Mouse (Mus musculus) liver, embryonic 11.5 days (tissue): Measurements from ENCODE around the gene Gm40193. TPM values are rescaled to one million over a fixed set of nuclear protein-coding genes. Genes with fewer than 3 reads are reported as not detected.

ENCODE experiments used
- ATAC-seq: fragments of 200-750 bp; cut with Nextera tagmentation; replicated peaks from 2 replicates; pipeline ENCODE4 v1.8.0; 2017; ENCODE audit warnings: moderate number of reproducible peaks, mild to moderate bottlenecking, moderate TSS enrichment, moderate library complexity; ENCODE audit not compliant: low FRiP score
- DNase-seq: peaks from one replicate; pipeline ENCODE4 v3.0.0-alpha.2; 2017; ENCODE audit warnings: low spot score
- H3K27ac ChIP-seq: fragments of 300-500 bp; sonication (generic); 2 replicates; pipeline ENCODE4 v1.5.1; 2014; ENCODE audit warnings: mild to moderate bottlenecking, low read depth, low read length, control low read depth
- H3K27me3 ChIP-seq: fragments of 300-500 bp; sonication (generic); replicated peaks from 2 replicates; pipeline ENCODE4 v1.6.1; 2014; ENCODE audit warnings: low read length, mixed read lengths; ENCODE audit not compliant: control insufficient read depth, insufficient read depth
- H3K36me3 ChIP-seq: fragments of 300-500 bp; sonication (generic); 2 replicates; pipeline ENCODE4 v1.6.1; 2014; ENCODE audit warnings: mild to moderate bottlenecking, low read length, moderate library complexity, mixed read lengths; ENCODE audit not compliant: control insufficient read depth, insufficient read depth
- H3K4me1 ChIP-seq: fragments of 300-500 bp; sonication (generic); replicated peaks from 2 replicates; pipeline ENCODE4 v1.6.1; 2014; ENCODE audit warnings: low read length, mixed read lengths; ENCODE audit not compliant: control insufficient read depth, insufficient read depth
- H3K4me2 ChIP-seq: fragments of 300-500 bp; sonication (generic); 2 replicates; pipeline ENCODE4 v1.6.1; 2014; ENCODE audit warnings: mild to moderate bottlenecking, control low read depth, moderate library complexity
- H3K4me3 ChIP-seq: fragments of 300-500 bp; sonication (generic); 2 replicates; pipeline ENCODE4 v1.5.1; 2014; ENCODE audit warnings: low read depth, low read length, control low read depth
- H3K9ac ChIP-seq: fragments of 300-500 bp; sonication (generic); 2 replicates; pipeline ENCODE4 v1.6.1; 2014; ENCODE audit warnings: low read depth, low read length, control low read depth
- H3K9me3 ChIP-seq: fragments of 300-500 bp; sonication (generic); 2 replicates; pipeline ENCODE4 v1.6.1; 2016; ENCODE audit warnings: low read length, inconsistent platforms, mixed read lengths; ENCODE audit not compliant: control insufficient read depth
- WGBS: fragments of 180-500 bp; shearing (Covaris S2); extraction: QIAGEN DNeasy Blood & Tissue Kit; methylation state at CpG from one replicate; pipeline ENCODE4 v1.1.7; 2014; 5-methylcytosine and 5-hydroxymethylcytosine counted together
- polyA plus RNA-seq: library from polyadenylated mRNA; unstranded; fragments of >200 nt; fragmentation: Nextera tagmentation; extraction: Ambion mirVana; gene quantifications from 2 replicates; pipeline ENCODE4 v1.2.1, GENCODE M21; 2014

Gm40193 gene
- polyA plus RNA-seq, 1 experiment from 2014 or later: not detected

DNA sequence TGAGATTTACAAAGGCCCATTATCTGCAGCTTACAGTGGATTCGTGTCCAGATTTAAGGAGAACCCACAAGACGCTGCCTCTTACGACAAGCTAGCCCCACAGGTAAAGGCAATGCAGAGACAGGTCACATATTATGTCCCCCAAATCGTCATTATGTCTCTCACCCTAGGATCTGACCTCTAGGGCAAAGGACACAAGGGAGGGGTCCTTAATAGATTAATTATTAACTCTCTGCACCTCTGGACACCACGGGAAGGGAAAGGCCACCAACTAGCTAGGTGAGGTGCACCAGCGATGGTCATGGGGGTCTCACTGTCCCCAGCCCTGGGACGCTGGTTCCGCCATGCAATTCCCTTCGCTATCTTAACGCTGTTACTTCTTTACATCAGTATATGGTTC is 13.8 kb downstream of the Gm40193 start, which contains the start of gene Gltpd2:
Gene Gltpd2, plus strand, starts transcription at position 274 of the 400 bp plus-strand sequence.
- Histone ChIP-seq H3K36me3 (no peaks in the 10 kb centered on the region), H3K9me3 (no peaks in the 10 kb centered on the region), H3K4me2 (peak within 1 kb of the TSS; percentile 69), H3K27me3 (peaks cover 12% of the 10 kb centered on the region), H3K4me3 (peak within 1 kb of the TSS; percentile 44), H3K27ac (peak within 1 kb of the TSS; percentile 44), H3K4me1 (peaks cover 23% of the 10 kb centered on the region), H3K9ac (peak within 1 kb of the TSS; percentile 38)
- 71% methylated on average over 10 of the region's 10 CpGs for WGBS
- no peak for DNase-seq
- ATAC-seq: 0 out of 2 replicates have a peak, but pooled peaks have one; percentile 34

DNA sequence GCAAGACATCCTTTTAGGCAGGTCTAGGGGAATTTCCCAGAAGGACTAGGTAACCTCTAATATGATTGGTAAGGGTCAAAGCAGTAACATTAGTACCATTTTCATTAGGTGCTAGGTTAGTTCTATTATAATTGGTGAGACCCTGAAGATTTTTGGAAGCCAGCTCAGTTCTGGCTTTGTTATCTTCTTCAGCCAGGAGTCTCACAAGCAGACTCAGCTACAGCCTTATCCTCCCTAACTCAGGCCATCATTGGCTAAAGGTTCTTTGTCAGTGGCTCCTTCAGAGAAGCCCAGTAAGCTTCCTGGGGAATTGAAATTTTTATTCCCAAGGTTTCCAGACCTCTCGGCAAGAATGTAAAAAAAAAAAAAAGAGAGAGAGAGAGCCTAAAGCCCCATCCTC is 14.3 kb downstream of the Gm40193 start:
- H3K4me1 ChIP-seq: peaks cover 23% of the 10 kb centered on the region
- peaks cover 12% of the 10 kb centered on the region for H3K27me3 ChIP-seq
- DNase-seq (no peak), ATAC-seq (no peak)
- H3K9ac ChIP-seq: no peak overlapping the region
- H3K4me3 ChIP-seq: no peak overlapping the region
- no peak overlapping the region for H3K27ac ChIP-seq
- H3K36me3 ChIP-seq: no peaks in the 10 kb centered on the region
- 36% methylated on average over 1 of the region's 1 CpGs for WGBS
- H3K9me3 ChIP-seq: no peaks in the 10 kb centered on the region
- H3K4me2 ChIP-seq: peak overlapping the region; percentile 69; the same call in 1 of the 2 replicates

DNA sequence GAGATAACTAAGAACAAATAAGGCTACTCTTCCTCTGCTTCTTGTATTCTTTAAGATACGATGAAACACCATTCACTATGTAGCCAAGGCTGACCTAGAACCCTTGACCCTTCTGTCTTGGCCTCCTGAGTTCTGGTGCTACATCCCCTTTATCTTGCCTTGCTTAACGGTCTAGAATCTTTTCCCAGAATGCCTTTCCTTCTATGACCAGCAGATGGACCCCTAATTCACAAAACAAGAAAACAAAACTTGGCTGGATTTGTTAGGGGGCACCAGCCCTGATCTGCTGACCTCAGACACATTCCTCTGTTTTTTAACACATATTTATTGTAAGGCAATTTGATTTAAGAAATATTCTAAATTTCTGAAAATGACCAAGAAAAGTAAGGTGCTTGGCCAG is 16.4 kb downstream of the Gm40193 start:
- DNase-seq: no peak
- Histone ChIP-seq H3K27me3 (peaks cover 12% of the 10 kb centered on the region), H3K4me3 (no peak overlapping the region), H3K9me3 (no peaks in the 10 kb centered on the region), H3K27ac (no peak overlapping the region), H3K4me2 (no peak overlapping the region), H3K4me1 (peaks cover 23% of the 10 kb centered on the region), H3K36me3 (no peaks in the 10 kb centered on the region), H3K9ac (no peak overlapping the region)
- WGBS: 21% methylated on average over 2 of the region's 2 CpGs
- ATAC-seq: no peak

DNA sequence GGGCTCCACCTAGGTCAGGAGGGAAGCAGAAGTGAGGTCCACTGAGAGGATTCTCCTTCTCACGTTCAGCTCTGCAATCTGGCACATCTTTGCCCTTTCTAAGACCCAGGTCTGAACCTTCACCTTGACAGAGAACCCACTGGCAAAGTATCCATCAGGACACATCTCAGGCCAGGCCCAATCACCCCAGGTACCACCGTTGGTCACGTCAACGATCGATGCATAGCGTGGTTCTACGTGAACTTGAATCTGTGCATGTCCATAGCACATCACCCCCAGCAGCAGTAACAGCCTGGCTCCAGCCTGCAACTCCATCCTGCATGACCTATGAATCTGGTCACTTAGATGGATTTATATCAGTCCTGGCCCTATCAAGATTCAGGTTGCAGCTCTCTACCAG is 18.5 kb downstream of the Gm40193 start, which contains the start of gene Vmo1:
Gene Vmo1, minus strand, starts transcription at position 329 of the 400 bp plus-strand sequence.
- no peak within 1 kb of the TSS for H3K9ac ChIP-seq
- no peak for ATAC-seq
- WGBS: 87% methylated on average over 7 of the region's 7 CpGs

DNA sequence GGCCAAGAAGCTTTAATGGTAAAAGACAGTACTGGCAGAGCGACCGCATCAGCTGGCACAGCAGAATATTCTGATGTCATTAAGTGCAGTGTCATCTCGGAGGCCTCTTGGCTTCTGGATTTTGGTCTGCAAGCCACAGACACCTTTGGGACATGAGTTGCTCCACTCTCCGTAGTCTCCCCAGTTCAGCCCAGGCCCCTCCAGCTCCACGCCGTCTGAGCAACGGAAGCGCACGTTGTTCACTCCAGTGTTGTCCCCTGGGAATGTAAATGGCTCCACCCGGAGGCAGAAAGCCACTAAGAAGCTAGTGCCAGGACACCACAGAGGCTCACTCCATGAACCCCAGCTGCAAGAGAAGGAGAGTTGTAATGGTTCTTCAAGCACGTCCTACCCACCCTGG is 19.2 kb downstream of the Gm40193 start:
- no peaks in the 10 kb centered on the region for H3K9me3 ChIP-seq
- DNase-seq: no peak
- WGBS: 64% methylated on average over 11 of the region's 11 CpGs
- H3K27ac ChIP-seq: no peak overlapping the region
- H3K27me3 ChIP-seq: no peaks in the 10 kb centered on the region
- no peaks in the 10 kb centered on the region for H3K36me3 ChIP-seq
- no peak overlapping the region for H3K4me2 ChIP-seq
- no peak overlapping the region for H3K4me3 ChIP-seq
- no peak for ATAC-seq
- no peak overlapping the region for H3K9ac ChIP-seq
- peaks cover 9% of the 10 kb centered on the region for H3K4me1 ChIP-seq

More for the DNA sequence above, 18.5 kb downstream of the Gm40193 start, which contains the start of gene Vmo1:
- H3K27me3 ChIP-seq: no peaks in the 10 kb centered on the region
- H3K4me1 ChIP-seq: peaks cover 13% of the 10 kb centered on the region
- H3K27ac ChIP-seq: no peak within 1 kb of the TSS
- no peak for DNase-seq
- no peak within 1 kb of the TSS for H3K4me2 ChIP-seq
- H3K36me3 ChIP-seq: no peaks in the 10 kb centered on the region
- H3K9me3 ChIP-seq: no peaks in the 10 kb centered on the region
- no peak within 1 kb of the TSS for H3K4me3 ChIP-seq

DNA sequence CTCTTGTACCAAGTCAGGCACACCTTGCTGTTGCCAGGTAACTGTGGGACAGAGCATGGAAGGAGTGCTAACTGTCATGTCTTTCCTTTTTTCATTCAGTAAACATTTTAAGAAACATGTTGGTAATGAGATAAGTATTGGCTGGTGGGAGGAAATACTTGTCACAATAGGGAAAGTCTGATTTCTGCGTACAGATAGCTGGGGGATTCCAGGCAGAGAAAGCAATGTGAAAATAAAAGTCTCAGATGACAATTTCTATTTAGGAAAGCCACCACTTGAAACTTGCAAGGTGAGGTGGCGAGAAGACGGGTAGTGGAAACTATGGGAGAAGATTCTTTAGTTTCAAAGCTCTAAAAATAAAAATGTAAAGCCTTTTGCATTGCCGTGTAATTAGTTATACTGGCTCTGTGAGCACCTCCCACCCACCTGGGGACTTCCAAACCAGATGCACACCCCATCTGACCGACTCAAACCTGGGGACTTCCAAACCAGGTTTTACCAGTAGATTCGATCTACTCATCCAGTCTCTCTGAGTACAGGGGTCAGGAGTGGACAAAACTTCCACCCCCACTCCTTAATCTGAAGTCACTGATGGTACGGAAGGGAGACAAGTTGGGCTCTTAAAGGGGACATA is 19.9 kb downstream of the Gm40193 start:
- no peak for ATAC-seq
- no peak overlapping the region for H3K4me2 ChIP-seq
- DNase-seq: no peak
- no peak overlapping the region for H3K27ac ChIP-seq
- H3K36me3 ChIP-seq: no peaks in the 10 kb centered on the region
- no peaks in the 10 kb centered on the region for H3K9me3 ChIP-seq
- no peak overlapping the region for H3K9ac ChIP-seq
- no peaks in the 10 kb centered on the region for H3K27me3 ChIP-seq
- H3K4me1 ChIP-seq: peaks cover 2% of the 10 kb centered on the region; the same call in 1 of the 2 replicates
- H3K4me3 ChIP-seq: no peak overlapping the region
- WGBS: 73% methylated on average over 7 of the region's 7 CpGs

DNA sequence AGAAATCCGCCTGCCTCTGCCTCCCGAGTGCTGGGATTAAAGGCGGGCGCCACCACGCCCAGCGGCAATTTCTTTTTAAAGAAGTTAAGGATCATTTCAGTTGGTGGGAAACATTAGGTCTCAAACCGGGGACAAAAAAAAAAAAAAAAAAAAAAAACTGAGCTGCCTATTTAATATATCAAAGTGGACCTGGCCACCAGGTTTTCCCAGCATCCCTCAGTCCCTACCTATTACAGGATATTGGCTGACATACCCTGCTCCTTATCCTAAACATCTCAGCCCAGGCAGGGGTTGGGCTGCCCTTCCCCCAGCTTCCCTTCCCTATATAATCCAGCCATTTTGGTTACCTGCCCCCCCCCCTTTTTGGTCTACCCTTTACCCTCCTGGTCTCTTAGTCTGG is 20.9 kb downstream of the Gm40193 start:
- no peak overlapping the region for H3K27ac ChIP-seq
- no peaks in the 10 kb centered on the region for H3K36me3 ChIP-seq
- peaks cover 2% of the 10 kb centered on the region; the same call in 1 of the 2 replicates for H3K4me1 ChIP-seq
- H3K9ac ChIP-seq: no peak overlapping the region
- H3K27me3 ChIP-seq: no peaks in the 10 kb centered on the region
- no peak overlapping the region for H3K4me3 ChIP-seq
- DNase-seq (no peak), ATAC-seq (no peak)
- no peaks in the 10 kb centered on the region for H3K9me3 ChIP-seq
- H3K4me2 ChIP-seq: no peak overlapping the region
- WGBS: 87% methylated on average over 7 of the region's 7 CpGs

- peaks cover 2% of the 10 kb centered on the region; the same call in 1 of the 2 replicates for H3K4me1 ChIP-seq
- no peaks in the 10 kb centered on the region for H3K9me3 ChIP-seq
- H3K4me3 ChIP-seq: no peak overlapping the region
- no peak overlapping the region for H3K9ac ChIP-seq
- H3K27ac ChIP-seq: no peak overlapping the region
- no peak overlapping the region for H3K4me2 ChIP-seq
- ATAC-seq (no peak), DNase-seq (no peak)
- H3K27me3 ChIP-seq: no peaks in the 10 kb centered on the region
- WGBS: 62% methylated on average over 2 of the region's 2 CpGs
- H3K36me3 ChIP-seq: no peaks in the 10 kb centered on the region
Measured at GRCm38 (mm10) chr11:70511242-70511641, 21.5 kb downstream of the Gm40193 start.
